In the genomic region with DNA sequence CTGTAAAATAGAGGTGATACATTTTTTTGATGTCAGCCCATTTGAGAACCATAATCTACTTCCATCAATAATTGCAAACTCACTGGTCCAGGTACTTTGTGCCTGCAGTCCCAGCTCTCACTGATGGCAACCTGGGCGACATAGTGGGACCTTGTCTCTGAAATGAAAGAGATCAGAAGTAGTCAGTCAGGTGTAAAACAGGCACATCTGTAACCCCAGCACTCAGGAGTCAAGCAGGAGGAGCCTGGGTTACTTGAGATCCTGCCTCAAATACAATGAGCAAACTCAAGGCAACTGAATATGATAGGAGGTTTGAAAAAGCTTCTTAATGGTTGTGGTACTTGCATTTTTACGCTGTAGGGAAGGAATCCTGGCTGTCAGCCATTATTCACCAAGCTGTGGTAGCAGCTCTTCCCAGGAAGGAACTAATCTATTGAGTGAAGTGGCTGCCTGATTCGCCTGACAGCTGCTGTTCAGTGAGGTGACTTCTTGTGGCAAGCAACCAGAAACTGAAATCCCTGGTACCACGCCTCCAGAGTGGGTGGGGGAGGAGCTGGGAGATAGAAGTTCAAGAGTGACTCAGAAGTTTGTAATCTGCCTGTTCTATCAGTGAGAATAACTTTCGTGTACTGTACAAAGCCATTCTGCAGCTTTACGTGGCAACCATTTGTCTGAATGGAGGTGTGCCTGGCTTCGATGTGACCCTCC, we compare ENCODE assay signal across 8 mouse cellular contexts. TPM values are rescaled to one million over a fixed set of nuclear protein-coding genes. Genes with fewer than 3 reads are reported as not detected.
DNase-seq lines count a peak whose midpoint lies in the region; ATAC-seq lines count a peak whose summit lies in the region.

No protein-coding gene starts in this region.

- H3K4me2 ChIP-seq in liver, embryonic 11.5 days: peak overlapping the region; percentile 60
- H3K4me2 ChIP-seq in neural tube, embryonic 14.5 days (ENCODE audit: low read depth, low read length): no peak overlapping the region

- H3K4me3 ChIP-seq in liver, embryonic 11.5 days (ENCODE audit: low read depth, low read length): peak overlapping the region; percentile 14
- no peak overlapping the region for H3K4me3 ChIP-seq in neural tube, embryonic 14.5 days (ENCODE audit: low read depth, low read length)

- peak; percentile 83 for ATAC-seq in liver, embryonic 11.5 days (replicated peaks; ENCODE audit: low FRiP score)
- no peak for ATAC-seq in neural tube, embryonic 14.5 days (ENCODE audit: low read depth)

- no peaks in the 10 kb centered on the region for H3K9me3 ChIP-seq in liver, embryonic 11.5 days (ENCODE audit: control insufficient read depth, low read length)
- no peaks in the 10 kb centered on the region for H3K9me3 ChIP-seq in neural tube, embryonic 14.5 days (ENCODE audit: control insufficient read depth, low read length)

- peak; percentile 58 to 68 for DNase-seq in urinary bladder, adult 18-20 months (ENCODE audit: low spot score in 2 of 2)
- DNase-seq in urinary bladder, postnatal 10 days (ENCODE audit: low spot score): no peak
- DNase-seq in c-Kit-negative CD71-positive TER-119-positive erythroid progenitor cells, embryonic 14.5 days (ENCODE audit: low read depth, low spot score): peak; percentile 81
- peak; percentile 78 for DNase-seq in gastrocnemius, postnatal 14 days
- peak; percentile 74 for DNase-seq in kidney, adult 18-20 months
- DNase-seq in liver, embryonic 11.5 days (ENCODE audit: low spot score): peak; percentile 55
- peak; percentile 89 for DNase-seq in thymus, postnatal 0 days (ENCODE audit: low spot score)

- 0 out of 2 replicates have a peak, but pooled peaks cover 4% of the 10 kb centered on the region for H3K36me3 ChIP-seq in liver, embryonic 11.5 days (ENCODE audit: control insufficient read depth, insufficient read depth, low read length)
- H3K36me3 ChIP-seq in neural tube, embryonic 14.5 days (ENCODE audit: control insufficient read depth, insufficient read depth, low read length): no peaks in the 10 kb centered on the region

- intact Hi-C loops in gastrocnemius, postnatal 14 days (cut with DNase I; ENCODE audit: low total_unique reads): no loop called here

- peak overlapping the region; percentile 77 for H3K27ac ChIP-seq in liver, embryonic 11.5 days (ENCODE audit: low read depth, low read length)
- peak overlapping the region; percentile 8 for H3K27ac ChIP-seq in neural tube, embryonic 14.5 days (ENCODE audit: low read depth, low read length)

- H3K27me3 ChIP-seq in liver, embryonic 11.5 days (replicated peaks; ENCODE audit: control insufficient read depth, insufficient read depth, low read length): no peaks in the 10 kb centered on the region
- H3K27me3 ChIP-seq in neural tube, embryonic 14.5 days (ENCODE audit: control insufficient read depth, insufficient read depth, low read length): no peaks in the 10 kb centered on the region

- H3K9ac ChIP-seq in liver, embryonic 11.5 days (ENCODE audit: low read depth, low read length): no peak overlapping the region
- no peak overlapping the region for H3K9ac ChIP-seq in neural tube, embryonic 14.5 days (replicated peaks; ENCODE audit: low read depth, low read length)

- WGBS in liver, embryonic 11.5 days: 28% methylated on average over 7 of the region's 7 CpGs
- 59% methylated on average over 7 of the region's 7 CpGs for WGBS in neural tube, embryonic 14.5 days

- H3K4me1 ChIP-seq in liver, embryonic 11.5 days (replicated peaks; ENCODE audit: control insufficient read depth, insufficient read depth, low read length): peaks cover 31% of the 10 kb centered on the region
- H3K4me1 ChIP-seq in neural tube, embryonic 14.5 days (ENCODE audit: control insufficient read depth, insufficient read depth, low read length): no peaks in the 10 kb centered on the region

RNA-seq across cellular contexts. Expression of gene Cs, which starts 7.2 kb away (rescaled TPM):
- 100 to 1,000 TPM; 571 to 668 TPM for total RNA-seq in gastrocnemius, postnatal 14 days (2021)
- polyA plus RNA-seq in liver, embryonic 11.5 days (2014; fragmentation: Nextera tagmentation; extraction: Ambion mirVana): 255 and 280 TPM in 2 replicates
- 281 and 297 TPM in 2 replicates for polyA plus RNA-seq in neural tube, embryonic 14.5 days (2014; fragmentation: Nextera tagmentation; extraction: Ambion mirVana)
- polyA plus RNA-seq in thymus, postnatal 0 days (2015; fragmentation: Nextera tagmentation; extraction: Ambion mirVana): 154 and 157 TPM in 2 replicates

RNA-seq across cellular contexts. Expression of gene Cnpy2, which starts 22.5 kb away (rescaled TPM):
- 10 to 100 TPM; 47.2 to 55.8 TPM for total RNA-seq in gastrocnemius, postnatal 14 days (2021)
- polyA plus RNA-seq in liver, embryonic 11.5 days (2014; fragmentation: Nextera tagmentation; extraction: Ambion mirVana): 195 and 221 TPM in 2 replicates
- polyA plus RNA-seq in neural tube, embryonic 14.5 days (2014; fragmentation: Nextera tagmentation; extraction: Ambion mirVana): 194 and 198 TPM in 2 replicates
- 223 and 247 TPM in 2 replicates for polyA plus RNA-seq in thymus, postnatal 0 days (2015; fragmentation: Nextera tagmentation; extraction: Ambion mirVana)

RNA-seq across cellular contexts. Expression of gene Coq10a, which starts 24.1 kb away (rescaled TPM):
- 100 to 1,000 TPM; 257 to 331 TPM for total RNA-seq in gastrocnemius, postnatal 14 days (2021)
- polyA plus RNA-seq in liver, embryonic 11.5 days (2014; fragmentation: Nextera tagmentation; extraction: Ambion mirVana): 8.4 and 10.5 TPM in 2 replicates
- 51.3 and 52.7 TPM in 2 replicates for polyA plus RNA-seq in neural tube, embryonic 14.5 days (2014; fragmentation: Nextera tagmentation; extraction: Ambion mirVana)
- polyA plus RNA-seq in thymus, postnatal 0 days (2015; fragmentation: Nextera tagmentation; extraction: Ambion mirVana): 17.1 and 21.8 TPM in 2 replicates

RNA-seq across cellular contexts. Expression of gene Ankrd52, which starts 32.2 kb away (rescaled TPM):
- total RNA-seq in gastrocnemius, postnatal 14 days (2021): 10 to 100 TPM; 53.7 to 54.8 TPM
- 12.2 and 13.4 TPM in 2 replicates for polyA plus RNA-seq in liver, embryonic 11.5 days (2014; fragmentation: Nextera tagmentation; extraction: Ambion mirVana)
- polyA plus RNA-seq in neural tube, embryonic 14.5 days (2014; fragmentation: Nextera tagmentation; extraction: Ambion mirVana): 11.6 and 14.0 TPM in 2 replicates
- 7.4 and 9.9 TPM in 2 replicates for polyA plus RNA-seq in thymus, postnatal 0 days (2015; fragmentation: Nextera tagmentation; extraction: Ambion mirVana)

RNA-seq across cellular contexts. Expression of gene Pan2, which starts 41.6 kb away (rescaled TPM):
- 1 to 10 TPM; 7.4 to 8.2 TPM for total RNA-seq in gastrocnemius, postnatal 14 days (2021)
- polyA plus RNA-seq in liver, embryonic 11.5 days (2014; fragmentation: Nextera tagmentation; extraction: Ambion mirVana): 27.8 and 29.9 TPM in 2 replicates
- 19.0 and 21.4 TPM in 2 replicates for polyA plus RNA-seq in neural tube, embryonic 14.5 days (2014; fragmentation: Nextera tagmentation; extraction: Ambion mirVana)
- polyA plus RNA-seq in thymus, postnatal 0 days (2015; fragmentation: Nextera tagmentation; extraction: Ambion mirVana): 26.2 and 31.8 TPM in 2 replicates
